Mouse (Mus musculus) forebrain, embryonic 12.5 days (tissue): ENCODE data around the gene Olfr1322. TPM values are rescaled to one million over a fixed set of nuclear protein-coding genes. Genes with fewer than 3 reads are reported as not detected.

Source experiments
- ATAC-seq: fragments of 200-750 bp; cut with Nextera tagmentation; 2 replicates; pipeline ENCODE4 v1.8.0; 2017; ENCODE audit warnings: moderate TSS enrichment; ENCODE audit not compliant: low FRiP score
- H3K27ac ChIP-seq: fragments of 300-500 bp; sonication (generic); 2 replicates; pipeline ENCODE4 v1.5.1; 2016; ENCODE audit warnings: mild to moderate bottlenecking
- H3K27me3 ChIP-seq: fragments of 300-500 bp; sonication (generic); 2 replicates; pipeline ENCODE4 v1.6.1; 2016; ENCODE audit warnings: mild to moderate bottlenecking
- H3K36me3 ChIP-seq: fragments of 300-500 bp; sonication (generic); replicated peaks from 2 replicates; pipeline ENCODE4 v1.6.1; 2016; ENCODE audit warnings: mild to moderate bottlenecking
- H3K4me1 ChIP-seq: fragments of 300-500 bp; sonication (generic); 2 replicates; pipeline ENCODE4 v1.6.1; 2016
- H3K4me2 ChIP-seq: fragments of 300-500 bp; sonication (generic); 2 replicates; pipeline ENCODE4 v1.6.1; 2016; ENCODE audit warnings: mild to moderate bottlenecking, moderate library complexity
- H3K4me3 ChIP-seq: fragments of 300-500 bp; sonication (generic); replicated peaks from 2 replicates; pipeline ENCODE4 v1.5.1; 2016; ENCODE audit warnings: mild to moderate bottlenecking
- H3K9ac ChIP-seq: fragments of 300-500 bp; sonication (generic); 2 replicates; pipeline ENCODE4 v1.6.1; 2016; ENCODE audit warnings: mild to moderate bottlenecking
- H3K9me3 ChIP-seq: fragments of 300-500 bp; sonication (generic); 2 replicates; pipeline ENCODE4 v1.6.1; 2016
- WGBS: fragments of 180-500 bp; shearing (Covaris S2); methylation state at CpG from one replicate; pipeline ENCODE4 v1.1.7; 2016; 5-methylcytosine and 5-hydroxymethylcytosine counted together
- polyA plus RNA-seq: library from polyadenylated mRNA; unstranded; fragments of >200 nt; fragmentation: Nextera tagmentation; extraction: Ambion mirVana; gene quantifications from 2 replicates; pipeline ENCODE4 v1.2.1, GENCODE M21; 2016

Gene Olfr1322
- not detected in 2 replicates for polyA plus RNA-seq

GRCm38 (mm10) chrX:49891383-49891782 lies at the start of gene Olfr1322:
Olfr1322 (minus strand) TSS chrX:49891483.
- Histone ChIP-seq H3K4me3 (no peak within 1 kb of the TSS), H3K9ac (no peak within 1 kb of the TSS), H3K9me3 (no peaks in the 10 kb centered on the region), H3K27me3 (no peaks in the 10 kb centered on the region), H3K36me3 (no peaks in the 10 kb centered on the region), H3K27ac (no peak within 1 kb of the TSS), H3K4me1 (no peaks in the 10 kb centered on the region), H3K4me2 (no peak within 1 kb of the TSS)
- WGBS = 76% methylated on average over 2 of the region's 2 CpGs
- no peak for ATAC-seq

GRCm38 (mm10) chrX:49877651-49878349 lies 13.5 kb downstream of the Olfr1322 start:
- no peak overlapping the region for H3K27ac ChIP-seq
- ATAC-seq = no peak
- H3K4me3 ChIP-seq = no peak overlapping the region
- WGBS = 78% methylated on average over 4 of the region's 4 CpGs
- H3K9ac ChIP-seq = no peak overlapping the region
- no peaks in the 10 kb centered on the region for H3K9me3 ChIP-seq
- no peaks in the 10 kb centered on the region for H3K4me1 ChIP-seq
- no peaks in the 10 kb centered on the region for H3K27me3 ChIP-seq
- no peaks in the 10 kb centered on the region for H3K36me3 ChIP-seq
- no peak overlapping the region for H3K4me2 ChIP-seq

Other genes starting within 250 kb of the Olfr1322 start
- gene Olfr1320, start 219.2 kb downstream of the Olfr1322 start, polyA plus RNA-seq = not detected in 2 replicates
- not detected in 2 replicates for gene Olfr1321, start 156.4 kb downstream of the Olfr1322 start, polyA plus RNA-seq
- 1.9 and 2.6 TPM in 2 replicates for gene Igsf1, start 93.7 kb downstream of the Olfr1322 start, polyA plus RNA-seq
- not detected in 2 replicates for gene Olfr1323, start 127.9 kb upstream of the Olfr1322 start, polyA plus RNA-seq